Mouse (Mus musculus): ENCODE measurements around the gene Auts2. TPM values are rescaled to one million over a fixed set of nuclear protein-coding genes. Genes with fewer than 3 reads are reported as not detected.

Auts2 gene
- polyA plus RNA-seq, 1 experiment from 2014 or later, result 1.8 TPM

DNA sequence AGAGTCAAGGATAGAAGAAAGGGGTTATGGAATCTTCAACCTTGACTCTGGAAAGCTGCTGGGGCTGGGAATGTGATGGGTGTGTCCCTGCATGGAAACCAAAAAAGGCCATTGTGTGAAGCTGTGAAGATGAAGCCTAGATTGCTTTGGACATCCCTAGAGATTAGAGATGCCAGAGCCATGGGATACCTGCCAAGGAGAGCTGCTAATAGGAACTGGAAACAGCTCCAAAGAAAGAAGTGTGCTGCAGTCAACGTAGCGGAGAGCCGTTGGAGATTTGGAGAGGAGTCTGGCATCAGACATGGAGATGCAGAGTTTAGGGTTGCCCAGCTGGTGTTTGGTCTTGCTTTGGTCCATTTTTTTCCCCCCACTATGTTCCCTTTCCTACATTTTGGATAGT is 656.5 kb downstream of the Auts2 start:
- WGBS (ENCODE audit: insufficient replicate concordance), result 74% methylated on average over 3 of the region's 3 CpGs
- Histone ChIP-seq H3K4me3 (ENCODE audit: low read depth, low read length) (no peak overlapping the region), H3K9me3 (replicated peaks; ENCODE audit: control insufficient read depth, low read length) (no peaks in the 10 kb centered on the region), H3K27me3 (ENCODE audit: control insufficient read depth, insufficient read depth, low read depth, low read length) (no peaks in the 10 kb centered on the region), H3K4me2 (ENCODE audit: low read depth, low read length) (no peak overlapping the region), H3K27ac (ENCODE audit: low read length) (no peak overlapping the region), H3K36me3 (ENCODE audit: control insufficient read depth, insufficient read depth) (no peaks in the 10 kb centered on the region), H3K9ac (ENCODE audit: low read depth, low read length) (no peak overlapping the region), H3K4me1 (ENCODE audit: control insufficient read depth, low read depth, low read length) (no peaks in the 10 kb centered on the region)
- no peak for ATAC-seq (ENCODE audit: low read depth)

DNA sequence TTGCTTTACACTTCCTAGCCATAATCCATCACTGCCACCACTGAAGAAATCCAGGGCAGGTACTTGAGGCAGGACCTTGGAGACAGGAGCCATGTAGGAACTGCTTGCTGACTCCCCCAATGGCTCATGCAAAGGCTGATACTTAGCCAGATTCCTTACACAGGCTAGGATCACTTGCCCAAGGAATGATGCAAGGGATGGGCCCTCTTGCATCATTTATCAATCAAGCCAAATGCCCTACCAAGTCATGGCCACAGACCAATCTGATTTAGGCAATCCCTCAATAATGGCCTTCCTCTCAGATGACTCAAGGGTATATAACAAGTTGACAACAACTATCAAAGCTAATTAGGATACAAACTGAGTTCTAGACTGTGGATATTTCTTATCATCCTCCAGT is 666.6 kb downstream of the Auts2 start:
- H3K4me1 ChIP-seq (ENCODE audit: control insufficient read depth, low read depth, low read length), result no peaks in the 10 kb centered on the region
- H3K9ac ChIP-seq (ENCODE audit: low read depth, low read length), result no peak overlapping the region
- H3K27ac ChIP-seq (ENCODE audit: low read length), result no peak overlapping the region
- no peaks in the 10 kb centered on the region for H3K27me3 ChIP-seq (ENCODE audit: control insufficient read depth, insufficient read depth, low read depth, low read length)
- H3K9me3 ChIP-seq (replicated peaks; ENCODE audit: control insufficient read depth, low read length), result no peaks in the 10 kb centered on the region
- no peak for ATAC-seq (ENCODE audit: low read depth)
- no peaks in the 10 kb centered on the region for H3K36me3 ChIP-seq (ENCODE audit: control insufficient read depth, insufficient read depth)
- H3K4me3 ChIP-seq (ENCODE audit: low read depth, low read length), result no peak overlapping the region
- H3K4me2 ChIP-seq (ENCODE audit: low read depth, low read length), result no peak overlapping the region

DNA sequence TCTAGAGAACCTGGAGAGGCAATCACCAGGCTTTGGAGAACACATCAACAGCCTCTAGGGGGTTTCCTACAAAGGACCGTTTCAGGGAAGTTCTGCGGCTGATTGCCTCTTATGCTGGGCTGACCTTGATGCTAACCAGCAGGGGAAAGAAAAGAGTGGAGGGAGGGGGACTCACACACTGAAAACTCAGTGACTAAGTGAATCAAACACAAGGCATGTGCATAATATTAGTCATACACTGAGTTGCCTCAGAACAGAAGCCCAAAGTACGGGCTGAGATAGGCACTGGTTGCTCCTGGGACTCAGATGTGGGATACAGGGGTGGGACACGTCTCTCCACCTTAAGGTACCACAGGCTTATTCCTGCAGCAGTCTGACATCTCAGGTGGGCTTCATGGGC is 667.2 kb downstream of the Auts2 start:
- no peak overlapping the region for H3K27ac ChIP-seq (ENCODE audit: low read length)
- ATAC-seq (ENCODE audit: low read depth), result no peak
- no peak overlapping the region for H3K4me2 ChIP-seq (ENCODE audit: low read depth, low read length)
- no peak overlapping the region for H3K9ac ChIP-seq (ENCODE audit: low read depth, low read length)
- no peaks in the 10 kb centered on the region for H3K36me3 ChIP-seq (ENCODE audit: control insufficient read depth, insufficient read depth)
- no peaks in the 10 kb centered on the region for H3K9me3 ChIP-seq (replicated peaks; ENCODE audit: control insufficient read depth, low read length)
- H3K4me1 ChIP-seq (ENCODE audit: control insufficient read depth, low read depth, low read length), result no peaks in the 10 kb centered on the region
- WGBS (ENCODE audit: insufficient replicate concordance), result 65% methylated on average over 4 of the region's 4 CpGs
- no peaks in the 10 kb centered on the region for H3K27me3 ChIP-seq (ENCODE audit: control insufficient read depth, insufficient read depth, low read depth, low read length)
- H3K4me3 ChIP-seq (ENCODE audit: low read depth, low read length), result no peak overlapping the region

DNA sequence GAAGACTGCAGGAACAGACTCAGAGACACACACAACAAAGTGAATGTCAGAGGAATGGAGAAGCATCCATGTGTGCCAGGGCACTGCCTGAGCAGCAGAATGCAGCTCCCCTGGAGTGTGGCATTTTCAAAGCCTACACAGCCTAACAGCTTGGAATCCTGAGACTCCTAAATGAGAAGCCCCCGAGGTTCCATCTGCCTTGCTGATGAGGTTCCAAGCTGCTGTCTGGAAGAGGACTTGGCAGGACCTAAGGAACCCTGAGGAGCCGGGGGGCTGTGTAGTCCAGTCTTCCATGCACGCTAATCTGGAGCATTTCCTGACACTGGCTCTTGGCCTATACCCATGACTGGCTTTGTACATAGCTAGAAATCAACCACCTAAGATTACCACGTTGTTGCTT is 670.0 kb downstream of the Auts2 start:
- Histone ChIP-seq H3K4me1 (ENCODE audit: control insufficient read depth, low read depth, low read length) (no peaks in the 10 kb centered on the region), H3K9me3 (replicated peaks; ENCODE audit: control insufficient read depth, low read length) (no peaks in the 10 kb centered on the region), H3K4me2 (ENCODE audit: low read depth, low read length) (no peak overlapping the region), H3K4me3 (ENCODE audit: low read depth, low read length) (no peak overlapping the region), H3K27ac (ENCODE audit: low read length) (no peak overlapping the region), H3K9ac (ENCODE audit: low read depth, low read length) (no peak overlapping the region), H3K36me3 (ENCODE audit: control insufficient read depth, insufficient read depth) (no peaks in the 10 kb centered on the region), H3K27me3 (ENCODE audit: control insufficient read depth, insufficient read depth, low read depth, low read length) (no peaks in the 10 kb centered on the region)
- ATAC-seq (ENCODE audit: low read depth), result no peak
- 63% methylated on average over 4 of the region's 4 CpGs for WGBS (ENCODE audit: insufficient replicate concordance)

DNA sequence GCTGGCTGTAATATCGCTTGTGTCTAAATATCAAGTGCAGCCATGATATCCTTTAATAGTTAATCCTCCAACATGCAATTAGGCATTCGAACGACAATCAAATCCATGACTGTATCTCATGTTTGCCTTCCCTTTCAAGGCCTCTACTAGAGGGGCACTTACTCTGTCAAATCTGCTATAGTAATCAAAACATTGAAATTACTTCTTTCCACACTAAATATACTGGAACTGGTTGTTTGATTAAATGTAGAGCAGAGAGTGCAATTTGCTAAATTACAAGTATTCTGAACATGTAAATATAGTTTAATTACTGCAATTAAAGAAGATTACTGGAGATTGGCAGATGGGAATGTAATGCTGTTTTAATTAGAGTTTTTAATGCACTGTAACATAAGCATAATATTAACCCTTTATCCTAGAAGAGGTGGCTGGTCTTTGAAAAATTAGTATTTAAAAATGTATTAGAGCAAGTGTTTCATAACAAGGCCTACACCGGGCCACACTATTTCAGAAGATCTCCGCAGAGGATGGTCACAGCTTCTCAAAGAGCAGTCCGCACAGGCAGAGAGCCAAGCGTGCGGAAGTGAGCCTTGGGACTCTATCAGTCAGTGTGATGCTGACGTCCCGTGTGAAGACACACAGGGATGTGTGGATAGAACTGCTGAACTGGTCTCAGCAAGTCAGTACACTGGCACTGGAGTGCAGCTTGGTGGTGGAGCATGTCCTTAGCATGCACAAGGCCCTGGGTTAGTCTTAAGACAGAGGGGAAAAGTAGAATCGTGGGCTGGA is 673.2 kb downstream of the Auts2 start:
- Histone ChIP-seq H3K9me3 (replicated peaks; ENCODE audit: control insufficient read depth, low read length) (no peaks in the 10 kb centered on the region), H3K4me3 (ENCODE audit: low read depth, low read length) (no peak overlapping the region), H3K27ac (ENCODE audit: low read length) (no peak overlapping the region), H3K4me1 (ENCODE audit: control insufficient read depth, low read depth, low read length) (no peaks in the 10 kb centered on the region), H3K27me3 (ENCODE audit: control insufficient read depth, insufficient read depth, low read depth, low read length) (no peaks in the 10 kb centered on the region), H3K4me2 (ENCODE audit: low read depth, low read length) (no peak overlapping the region), H3K36me3 (ENCODE audit: control insufficient read depth, insufficient read depth) (no peaks in the 10 kb centered on the region), H3K9ac (ENCODE audit: low read depth, low read length) (no peak overlapping the region)
- WGBS (ENCODE audit: insufficient replicate concordance), result 75% methylated on average over 11 of the region's 11 CpGs
- ATAC-seq (ENCODE audit: low read depth), result no peak

DNA sequence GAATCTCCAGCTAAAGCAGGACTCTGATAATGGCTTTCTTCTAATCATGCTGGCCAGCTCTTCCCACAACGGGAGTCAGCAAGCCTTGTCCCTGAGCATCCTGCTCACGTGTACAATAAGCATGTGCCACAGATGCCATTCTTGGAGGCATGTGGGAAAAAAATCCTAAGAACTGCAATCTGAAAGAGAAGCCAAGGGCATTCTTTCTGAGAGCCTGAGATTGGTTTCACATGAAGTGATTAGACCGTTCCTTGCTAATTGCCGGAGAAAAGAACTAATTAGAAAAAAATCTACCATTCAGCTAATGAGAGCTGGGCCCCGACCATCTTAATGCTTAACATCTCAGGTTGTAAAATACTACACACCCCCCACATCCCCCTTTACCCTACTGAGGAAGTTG is 677.9 kb downstream of the Auts2 start:
- Histone ChIP-seq H3K36me3 (ENCODE audit: control insufficient read depth, insufficient read depth) (no peaks in the 10 kb centered on the region), H3K4me3 (ENCODE audit: low read depth, low read length) (no peak overlapping the region), H3K4me2 (ENCODE audit: low read depth, low read length) (no peak overlapping the region), H3K9ac (ENCODE audit: low read depth, low read length) (no peak overlapping the region), H3K9me3 (replicated peaks; ENCODE audit: control insufficient read depth, low read length) (no peaks in the 10 kb centered on the region), H3K27me3 (ENCODE audit: control insufficient read depth, insufficient read depth, low read depth, low read length) (no peaks in the 10 kb centered on the region), H3K4me1 (ENCODE audit: control insufficient read depth, low read depth, low read length) (no peaks in the 10 kb centered on the region), H3K27ac (ENCODE audit: low read length) (no peak overlapping the region)
- no peak for ATAC-seq (ENCODE audit: low read depth)
- WGBS (ENCODE audit: insufficient replicate concordance), result 73% methylated on average over 5 of the region's 5 CpGs

DNA sequence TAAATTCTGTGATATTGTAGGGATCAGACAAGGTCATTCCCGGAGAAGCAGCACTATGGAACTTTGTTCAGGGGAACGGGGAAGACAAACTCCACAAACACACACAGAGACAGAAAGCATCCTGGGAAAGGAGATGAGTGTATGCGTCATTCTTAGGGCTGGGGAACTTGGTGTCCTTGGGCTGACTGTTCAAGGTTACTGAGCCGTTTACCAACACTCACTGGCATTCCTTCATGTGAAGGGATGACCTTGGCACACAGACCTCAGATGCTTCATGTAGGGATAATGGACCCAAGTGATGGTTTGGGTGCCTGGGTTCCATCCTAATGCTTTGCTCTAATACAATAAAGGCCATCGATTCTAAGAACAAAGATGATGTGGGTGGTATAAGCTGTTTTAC is 685.2 kb downstream of the Auts2 start:
- WGBS (ENCODE audit: insufficient replicate concordance), result 61% methylated on average over 5 of the region's 5 CpGs
- Histone ChIP-seq H3K27ac (ENCODE audit: low read length) (no peak overlapping the region), H3K4me2 (ENCODE audit: low read depth, low read length) (no peak overlapping the region), H3K4me1 (ENCODE audit: control insufficient read depth, low read depth, low read length) (no peaks in the 10 kb centered on the region), H3K27me3 (ENCODE audit: control insufficient read depth, insufficient read depth, low read depth, low read length) (no peaks in the 10 kb centered on the region), H3K9me3 (replicated peaks; ENCODE audit: control insufficient read depth, low read length) (no peaks in the 10 kb centered on the region), H3K4me3 (ENCODE audit: low read depth, low read length) (no peak overlapping the region), H3K36me3 (ENCODE audit: control insufficient read depth, insufficient read depth) (no peaks in the 10 kb centered on the region), H3K9ac (ENCODE audit: low read depth, low read length) (no peak overlapping the region)
- no peak for ATAC-seq (ENCODE audit: low read depth)

DNA sequence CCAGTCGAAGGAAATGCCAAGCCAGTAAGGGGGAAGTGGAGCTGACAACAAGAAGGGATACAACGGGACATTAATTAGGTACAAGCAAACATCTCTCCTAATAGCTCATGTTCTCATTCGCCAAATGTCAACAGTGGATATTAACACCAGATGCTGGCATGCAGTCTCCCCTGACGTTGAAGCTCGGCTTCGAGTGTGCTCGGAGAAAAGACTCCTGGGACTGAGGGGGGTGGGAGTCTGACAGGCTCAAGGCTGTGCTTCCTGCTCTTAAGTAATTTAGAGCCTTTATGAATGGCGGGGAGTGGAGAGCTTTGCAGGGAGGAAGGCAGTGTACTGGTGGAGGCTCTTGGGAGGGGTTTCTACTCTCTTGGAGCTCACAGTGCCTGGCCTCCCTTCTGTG is 687.8 kb downstream of the Auts2 start:
- Histone ChIP-seq H3K4me1 (ENCODE audit: control insufficient read depth, low read depth, low read length) (no peaks in the 10 kb centered on the region), H3K27ac (ENCODE audit: low read length) (no peak overlapping the region), H3K36me3 (ENCODE audit: control insufficient read depth, insufficient read depth) (no peaks in the 10 kb centered on the region), H3K9ac (ENCODE audit: low read depth, low read length) (no peak overlapping the region), H3K4me3 (ENCODE audit: low read depth, low read length) (no peak overlapping the region), H3K4me2 (ENCODE audit: low read depth, low read length) (no peak overlapping the region), H3K9me3 (replicated peaks; ENCODE audit: control insufficient read depth, low read length) (no peaks in the 10 kb centered on the region), H3K27me3 (ENCODE audit: control insufficient read depth, insufficient read depth, low read depth, low read length) (no peaks in the 10 kb centered on the region)
- WGBS (ENCODE audit: insufficient replicate concordance), result 31% methylated on average over 8 of the region's 8 CpGs
- ATAC-seq (ENCODE audit: low read depth), result no peak

DNA sequence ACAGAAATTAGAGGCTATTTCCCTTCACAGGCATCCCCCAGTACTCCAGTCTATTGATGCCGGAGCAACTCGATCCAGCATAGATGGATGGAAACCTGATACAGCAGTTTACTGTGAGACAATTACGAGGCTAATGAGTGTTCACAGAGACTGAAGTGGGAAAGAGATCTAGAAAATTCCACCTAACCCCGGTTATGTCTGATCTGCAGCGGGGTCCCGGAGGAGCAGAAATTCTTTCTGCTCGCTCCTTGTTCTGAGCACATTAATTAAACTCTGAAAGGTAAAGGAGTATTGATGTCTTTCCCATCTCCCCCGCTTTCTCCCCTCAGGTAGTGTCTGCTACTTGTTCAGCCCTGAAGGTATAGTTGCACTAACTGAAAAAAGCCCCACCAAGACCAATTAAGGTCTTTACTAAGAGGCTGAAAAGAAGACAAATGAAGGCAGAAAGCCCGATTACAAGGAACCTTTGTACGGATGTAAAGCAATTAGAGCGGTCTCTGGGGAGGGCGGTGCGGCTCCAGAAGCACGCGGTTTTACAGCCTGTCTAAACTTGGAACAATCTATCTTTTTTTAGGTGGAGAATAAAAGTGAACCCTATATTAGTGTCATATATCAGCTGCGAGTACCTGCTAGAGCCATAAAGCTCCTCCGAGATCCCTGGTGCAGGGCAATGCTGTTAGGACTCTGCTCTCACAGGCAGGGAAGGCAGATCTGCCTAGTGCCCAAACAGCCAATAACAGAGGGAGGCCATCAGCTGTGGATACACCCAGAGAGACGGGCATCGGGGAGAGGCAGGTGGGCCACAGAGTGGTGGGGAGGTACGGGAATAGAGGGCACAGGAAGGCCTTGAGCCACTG is 691.3 kb downstream of the Auts2 start:
- 77% methylated on average over 20 of the region's 20 CpGs for WGBS (ENCODE audit: insufficient replicate concordance)
- Histone ChIP-seq H3K4me1 (ENCODE audit: control insufficient read depth, low read depth, low read length) (no peaks in the 10 kb centered on the region), H3K9me3 (replicated peaks; ENCODE audit: control insufficient read depth, low read length) (no peaks in the 10 kb centered on the region), H3K27me3 (ENCODE audit: control insufficient read depth, insufficient read depth, low read depth, low read length) (no peaks in the 10 kb centered on the region), H3K27ac (ENCODE audit: low read length) (no peak overlapping the region), H3K4me2 (ENCODE audit: low read depth, low read length) (no peak overlapping the region), H3K36me3 (ENCODE audit: control insufficient read depth, insufficient read depth) (no peaks in the 10 kb centered on the region), H3K9ac (ENCODE audit: low read depth, low read length) (no peak overlapping the region), H3K4me3 (ENCODE audit: low read depth, low read length) (no peak overlapping the region)
- no peak for ATAC-seq (ENCODE audit: low read depth)
